Mouse (Mus musculus): ENCODE results near the gene Nrm. TPM values are rescaled to one million over a fixed set of nuclear protein-coding genes. Genes with fewer than 3 reads are reported as not detected.
A peak's percentile ranks its signal among the peaks of the same experiment; 100 is the strongest.

Gene Nrm
- total RNA-seq, 2 experiments from 2014 or later: 2.3 to 2.4 TPM

GRCm38 (mm10) chr17:35865481-35866280 is 4.6 kb downstream of the Nrm start, which contains the start of gene Ppp1r18:
Gene Ppp1r18 (plus strand): TSS chr17:35865593.
- intact Hi-C loops (cut with DNase I): loop anchor here (2.0 kb wide), 1 partner anchor 51 kb away; the partner anchor contains the start of genes Mrps18b and Ppp1r10

GRCm38 (mm10) chr17:35866281-35866831 is 5.2 kb downstream of the Nrm start:
- DNase-seq: peak; percentile 80 to 85
- intact Hi-C loops (cut with DNase I): loop anchor here (2.0 kb wide), 1 partner anchor 50 kb away; the partner anchor contains the start of genes Mrps18b and Ppp1r10

More at GRCm38 (mm10) chr17:35865481-35866280, 4.6 kb downstream of the Nrm start, which contains the start of gene Ppp1r18:
- DNase-seq: peak; percentile 79 to 87

GRCm38 (mm10) chr17:35866911-35867890 is 6.1 kb downstream of the Nrm start:
- intact Hi-C loops (cut with DNase I): loop anchor here (2.0 kb wide), 1 partner anchor 50 kb away; the partner anchor contains the start of genes Mrps18b and Ppp1r10
- peak; percentile 62 to 68 for DNase-seq

GRCm38 (mm10) chr17:35868165-35868820 is 7.2 kb downstream of the Nrm start:
- DNase-seq: peak; percentile 42 to 62
- intact Hi-C loops (cut with DNase I): no loop called here

GRCm38 (mm10) chr17:35868961-35869345 is 7.8 kb downstream of the Nrm start:
- DNase-seq: no peak
- intact Hi-C loops (cut with DNase I): no loop called here

GRCm38 (mm10) chr17:35869346-35870067 is 8.4 kb downstream of the Nrm start:
- DNase-seq: peak; percentile 55 to 67
- intact Hi-C loops (cut with DNase I): no loop called here

- intact Hi-C loops (cut with DNase I): no loop called here
- peak; percentile 73 to 78 for DNase-seq
These were observed 9.2 kb downstream of the Nrm start for GRCm38 (mm10) chr17:35870151-35870883.

GRCm38 (mm10) chr17:35870884-35871696 is 10.0 kb downstream of the Nrm start:
- intact Hi-C loops (cut with DNase I): no loop called here

GRCm38 (mm10) chr17:35873774-35874519 is 12.8 kb downstream of the Nrm start:
- intact Hi-C loops (cut with DNase I): loop anchor here (1.0 to 2.0 kb wide), 2 partner anchors 38 to 135 kb away; no protein-coding TSS in a partner anchor
- DNase-seq: peak; percentile 93

More at GRCm38 (mm10) chr17:35870884-35871696, 10.0 kb downstream of the Nrm start:
- DNase-seq: peak; percentile 34 to 47

- DNase-seq: no peak
- intact Hi-C loops (cut with DNase I): no loop called here
These were observed 13.6 kb downstream of the Nrm start for GRCm38 (mm10) chr17:35874721-35875120.

- peak; percentile 94 to 96 for DNase-seq
- intact Hi-C loops (cut with DNase I): loop anchor here (2.0 kb wide), 1 partner anchor 29 kb away; no protein-coding TSS in a partner anchor
These were observed 18.3 kb downstream of the Nrm start, which contains the start of gene Dhx16 for GRCm38 (mm10) chr17:35879245-35880057. Gene Dhx16 (plus strand): TSS chr17:35879819.

- no peak for DNase-seq
- intact Hi-C loops (cut with DNase I): no loop called here
These were observed 21.8 kb downstream of the Nrm start for GRCm38 (mm10) chr17:35882924-35883323.

GRCm38 (mm10) chr17:35883777-35884176 is 22.7 kb downstream of the Nrm start:
- DNase-seq: no peak
- intact Hi-C loops (cut with DNase I): no loop called here

GRCm38 (mm10) chr17:35887725-35888124 is 26.6 kb downstream of the Nrm start:
- intact Hi-C loops (cut with DNase I): no loop called here
- no peak for DNase-seq

- peak; percentile 91 to 92 for DNase-seq
- intact Hi-C loops (cut with DNase I): loop anchor here (1.0 kb wide), 1 partner anchor 16 kb away; no protein-coding TSS in a partner anchor
These were observed 35.9 kb downstream of the Nrm start, which contains the start of gene 2310061I04Rik for GRCm38 (mm10) chr17:35896781-35897643. Gene 2310061I04Rik (minus strand): TSS chr17:35897431.

All from heart, postnatal 36 days (tissue).